Mouse (Mus musculus) lung, adult 18-20 months (tissue): Measurements from ENCODE around the gene Trim47.
"Not testable (repeated sequence)": the region's sequence is repeated elsewhere in the genome, so short reads cannot be mapped to it uniquely, and the experiment has no call there.

Experiments
- DNase-seq, 2 experiments: peaks; one replicate each; pipeline ENCODE4 v3.0.0; 2022; ENCODE audit warnings: mixed read lengths in 2 of 2

Trim47 gene

GRCm38 (mm10) chr11:116134171-116134570, 7.2 kb upstream of the Trim47 start:
- no peak for DNase-seq

- DNase-seq: no peak
Measured at GRCm38 (mm10) chr11:116133497-116133896, 6.5 kb upstream of the Trim47 start.

GRCm38 (mm10) chr11:116132366-116133333, 5.6 kb upstream of the Trim47 start:
- no peak for DNase-seq

GRCm38 (mm10) chr11:116131349-116132170, 4.5 kb upstream of the Trim47 start:
- DNase-seq: no peak

- DNase-seq: peak; percentile 93 to 96
Measured at GRCm38 (mm10) chr11:116130488-116131205, 3.6 kb upstream of the Trim47 start, which contains the start of gene Trim65. TSS of gene Trim65 (minus strand) at chr11:116131128.

GRCm38 (mm10) chr11:116129993-116130487, 3.0 kb upstream of the Trim47 start:
- DNase-seq: no peak

GRCm38 (mm10) chr11:116129091-116129790, 2.2 kb upstream of the Trim47 start:
- DNase-seq: no peak

- no peak for DNase-seq
Measured at GRCm38 (mm10) chr11:116127986-116128385, 976 bp upstream of the Trim47 start.

GRCm38 (mm10) chr11:116126261-116126660, 749 bp downstream of the Trim47 start:
- no peak for DNase-seq

- DNase-seq: not testable (repeated sequence)
Measured at GRCm38 (mm10) chr11:116121731-116122245, 5.2 kb downstream of the Trim47 start.

GRCm38 (mm10) chr11:116117819-116118218, 9.2 kb downstream of the Trim47 start:
- DNase-seq: no peak

- no peak for DNase-seq
Measured at GRCm38 (mm10) chr11:116117241-116117640, 9.8 kb downstream of the Trim47 start.

- no peak for DNase-seq
Measured at GRCm38 (mm10) chr11:116111611-116112203, 15.3 kb downstream of the Trim47 start.

- DNase-seq: no peak
Measured at GRCm38 (mm10) chr11:116111067-116111466, 15.9 kb downstream of the Trim47 start.

GRCm38 (mm10) chr11:116110540-116110939, 16.5 kb downstream of the Trim47 start:
- DNase-seq: peak; percentile 56 to 74

- peak; percentile 82 to 86 for DNase-seq
Measured at GRCm38 (mm10) chr11:116110131-116110530, 16.9 kb downstream of the Trim47 start.

GRCm38 (mm10) chr11:116109441-116110081, 17.4 kb downstream of the Trim47 start:
- peak in 1 of 2 experiments; percentile 32 for DNase-seq

- DNase-seq: peak; percentile 76
Measured at GRCm38 (mm10) chr11:116108464-116109137, 18.4 kb downstream of the Trim47 start.

- DNase-seq: no peak
Measured at GRCm38 (mm10) chr11:116107777-116108285, 19.2 kb downstream of the Trim47 start.
